Mouse (Mus musculus) kidney, adult 2 months (tissue): Measurements from ENCODE around the gene Ccdc162. TPM values are rescaled to one million over a fixed set of nuclear protein-coding genes. Genes with fewer than 3 reads are reported as not detected.

Source experiments
- DNase-seq: peaks from one replicate; pipeline ENCODE4 v3.0.0; 2021
- H3K27ac ChIP-seq: fragments of 200-500 bp; 2 replicates; pipeline ENCODE4 v1.5.1; 2012; ENCODE audit warnings: low read depth, low read length, control low read depth, inconsistent platforms; ENCODE audit not compliant: insufficient read depth
- H3K27me3 ChIP-seq: fragments of 200-500 bp; replicated peaks from 2 replicates; pipeline ENCODE4 v1.6.1; 2012; ENCODE audit warnings: mild to moderate bottlenecking, moderate library complexity, low read length, inconsistent platforms; ENCODE audit not compliant: control insufficient read depth, insufficient read depth
- H3K36me3 ChIP-seq: fragments of 200-500 bp; 2 replicates; pipeline ENCODE4 v1.6.1; 2012; ENCODE audit warnings: mild to moderate bottlenecking, moderate library complexity, low read length, inconsistent platforms; ENCODE audit not compliant: control insufficient read depth, insufficient read depth
- H3K4me1 ChIP-seq: fragments of 200-500 bp; 2 replicates; pipeline ENCODE4 v1.6.1; 2011; ENCODE audit warnings: low read length; ENCODE audit not compliant: control insufficient read depth, insufficient read depth
- H3K4me3 ChIP-seq: fragments of 200-500 bp; 2 replicates; pipeline ENCODE4 v1.5.1; 2011; ENCODE audit warnings: mild to moderate bottlenecking, low read depth, low read length, control low read depth; ENCODE audit not compliant: insufficient read depth
- CTCF ChIP-seq: fragments of 200-500 bp; conservative IDR thresholded peaks from 2 replicates; pipeline ENCODE4 v1.5.1; 2011; ENCODE audit warnings: low read depth, mild to moderate bottlenecking, control low read depth, low read length, moderate library complexity, mixed read lengths; ENCODE audit not compliant: insufficient read depth, insufficient read length
- POLR2A ChIP-seq: fragments of 200-500 bp; IDR thresholded peaks from one replicate; pipeline ENCODE4 v1.6.1; 2011; ENCODE audit warnings: low read depth, low read length, control low read depth
- WGBS: fragments of 180-500 bp; shearing (Covaris S2); methylation state at CpG from one replicate; pipeline ENCODE4 v1.1.7; 2018; 5-methylcytosine and 5-hydroxymethylcytosine counted together
- polyA plus RNA-seq: library from polyadenylated mRNA; depleted of rRNA; stranded (reverse); fragments of >200 nt; gene quantifications from 2 replicates; pipeline ENCODE4 v1.2.3, GENCODE M21; 2012

Gene Ccdc162
- polyA plus RNA-seq, 1 experiment, result 2.1 TPM

DNA sequence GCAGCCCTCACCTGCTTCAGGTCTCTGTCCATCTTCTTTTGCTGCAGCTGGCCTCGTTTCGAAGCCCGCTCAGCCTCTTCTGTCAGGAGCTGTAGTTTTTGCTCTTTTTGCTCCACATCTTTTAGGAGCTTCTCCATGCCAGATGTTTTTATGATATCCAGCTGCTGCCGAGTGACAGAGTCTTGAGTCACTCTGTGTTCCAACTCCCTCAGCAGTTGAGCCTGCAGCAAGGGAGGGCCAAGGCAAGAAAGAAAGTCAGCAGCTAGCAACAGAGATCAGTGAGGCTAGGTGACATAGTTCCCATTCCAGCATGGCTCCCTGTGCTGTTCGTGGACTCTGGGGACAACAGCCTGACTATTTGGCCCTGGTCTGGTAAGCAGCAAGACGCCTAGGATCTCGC is 165.7 kb downstream of the Ccdc162 start:
- Histone ChIP-seq H3K4me3 (no peak overlapping the region), H3K36me3 (no peaks in the 10 kb centered on the region), H3K27me3 (no peaks in the 10 kb centered on the region), H3K4me1 (peaks cover 23% of the 10 kb centered on the region), H3K27ac (no peak overlapping the region)
- no peak for DNase-seq
- no peak for TF ChIP-seq POLR2A
- no peak for TF ChIP-seq CTCF
- 69% methylated on average over 7 of the region's 7 CpGs for WGBS

DNA sequence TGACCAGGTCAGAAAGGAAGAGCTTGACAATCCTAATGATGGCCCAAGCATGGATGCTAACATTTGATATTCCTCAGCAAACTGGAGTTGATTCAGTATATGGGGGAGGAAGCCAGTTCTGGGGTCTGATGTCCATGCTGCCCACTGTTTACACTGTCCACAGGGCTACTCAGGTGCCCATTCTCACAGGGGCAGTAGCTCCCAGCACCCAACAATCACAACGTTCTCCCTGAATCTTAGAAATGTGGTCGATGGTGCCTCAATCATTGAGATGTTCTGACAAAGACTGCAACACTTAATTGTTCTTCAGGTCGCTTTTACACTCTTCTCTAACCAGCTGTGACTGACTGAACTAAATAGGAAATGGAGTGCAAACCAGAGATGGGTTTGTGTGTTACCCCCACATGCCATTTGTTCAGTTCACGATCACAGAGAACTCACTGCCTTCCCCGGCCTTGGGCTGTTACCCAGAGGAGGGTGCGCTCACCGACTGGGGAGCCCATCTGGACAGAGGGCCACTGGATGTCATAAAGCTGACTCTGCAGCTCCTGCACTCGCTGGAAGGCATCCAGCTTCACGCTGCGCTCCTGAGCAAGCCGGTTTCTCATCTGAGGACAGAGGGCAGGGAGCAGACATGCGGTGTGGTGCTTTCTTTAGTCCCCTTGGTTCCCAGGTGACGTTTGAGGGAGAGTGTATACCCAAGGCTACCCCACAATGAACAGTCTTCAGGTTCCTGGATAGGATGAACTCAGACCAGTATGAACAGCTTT is 169.9 kb downstream of the Ccdc162 start:
- Histone ChIP-seq H3K27me3 (no peaks in the 10 kb centered on the region), H3K4me3 (no peak overlapping the region), H3K4me1 (peaks cover 3% of the 10 kb centered on the region; the same call in 1 of the 2 replicates), H3K36me3 (no peaks in the 10 kb centered on the region), H3K27ac (no peak overlapping the region)
- WGBS, result 35% methylated on average over 13 of the region's 13 CpGs
- no peak for TF ChIP-seq CTCF
- no peak for TF ChIP-seq POLR2A
- DNase-seq, result peak; percentile 91

DNA sequence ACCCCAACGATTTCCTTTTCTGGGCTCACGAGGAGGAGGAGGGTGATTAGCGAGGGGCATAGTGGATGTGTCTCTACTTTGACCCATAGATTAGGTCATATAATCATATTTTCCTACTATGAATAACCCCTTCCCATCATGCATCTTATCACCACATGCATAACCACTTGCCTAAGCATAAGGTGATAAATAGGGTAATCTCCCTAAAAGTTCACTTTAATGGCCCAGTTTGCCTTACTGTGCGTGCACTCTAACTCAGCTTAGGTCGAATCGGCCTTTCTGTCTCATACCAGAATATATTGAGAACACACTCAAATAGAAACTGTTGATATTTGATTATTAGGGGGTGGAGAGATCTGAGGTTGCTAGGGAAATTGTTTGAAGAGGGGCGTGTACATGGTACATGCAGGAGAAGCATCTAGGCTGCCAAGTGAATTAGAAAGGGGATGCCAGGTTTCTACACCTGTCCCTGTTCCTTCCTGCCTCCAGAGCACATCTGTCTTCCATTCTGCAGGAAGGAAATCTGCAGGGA is 171.1 kb downstream of the Ccdc162 start:
- peaks cover 3% of the 10 kb centered on the region; the same call in 1 of the 2 replicates for H3K4me1 ChIP-seq
- WGBS, result 80% methylated on average over 7 of the region's 7 CpGs
- no peak for DNase-seq

DNA sequence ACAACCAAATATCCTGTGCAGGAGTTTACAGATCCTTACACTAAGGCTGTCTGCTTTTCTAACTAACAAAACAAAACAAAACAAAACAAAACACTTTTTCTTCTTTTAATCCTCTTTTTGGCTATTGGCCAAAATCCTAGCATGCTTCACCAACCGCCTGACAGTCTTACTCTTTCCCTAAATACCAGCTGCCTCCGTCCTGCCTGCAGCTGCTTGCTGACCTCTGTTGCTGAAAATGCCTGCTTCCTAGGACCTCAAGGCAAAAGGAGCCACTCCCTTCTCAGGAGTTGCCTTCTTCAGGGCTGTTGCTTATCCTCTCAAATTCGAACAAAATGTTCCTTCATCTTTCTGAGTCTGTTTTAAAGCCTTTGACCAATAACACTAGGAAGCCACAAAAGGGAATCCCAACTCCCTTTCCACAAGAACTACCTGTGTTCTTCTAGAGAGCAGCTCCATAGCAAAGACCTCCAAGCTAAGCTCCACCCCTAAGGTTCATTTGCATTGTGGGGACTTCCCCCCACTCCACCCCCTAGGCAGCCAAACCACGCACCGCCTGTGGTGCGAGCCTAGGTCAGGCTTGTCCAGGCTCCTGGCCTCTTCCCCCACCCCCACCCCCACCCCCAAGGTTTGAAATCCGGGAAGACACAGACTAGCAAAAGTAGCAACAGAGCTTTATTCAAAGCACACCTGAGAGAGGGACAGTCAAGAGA is 171.8 kb downstream of the Ccdc162 start:
- no peaks in the 10 kb centered on the region for H3K36me3 ChIP-seq
- peaks cover 3% of the 10 kb centered on the region; the same call in 1 of the 2 replicates for H3K4me1 ChIP-seq
- no peak overlapping the region for H3K27ac ChIP-seq
- TF ChIP-seq CTCF, result no peak
- TF ChIP-seq POLR2A, result no peak
- peak; percentile 25 for DNase-seq
- no peak overlapping the region for H3K4me3 ChIP-seq
- WGBS, result 11% methylated on average over 7 of the region's 7 CpGs
- no peaks in the 10 kb centered on the region for H3K27me3 ChIP-seq

More for the DNA sequence above, 171.1 kb downstream of the Ccdc162 start:
- no peak overlapping the region for H3K4me3 ChIP-seq
- no peak overlapping the region for H3K27ac ChIP-seq
- no peaks in the 10 kb centered on the region for H3K36me3 ChIP-seq
- TF ChIP-seq POLR2A (no peak), CTCF (no peak)
- no peaks in the 10 kb centered on the region for H3K27me3 ChIP-seq

DNA sequence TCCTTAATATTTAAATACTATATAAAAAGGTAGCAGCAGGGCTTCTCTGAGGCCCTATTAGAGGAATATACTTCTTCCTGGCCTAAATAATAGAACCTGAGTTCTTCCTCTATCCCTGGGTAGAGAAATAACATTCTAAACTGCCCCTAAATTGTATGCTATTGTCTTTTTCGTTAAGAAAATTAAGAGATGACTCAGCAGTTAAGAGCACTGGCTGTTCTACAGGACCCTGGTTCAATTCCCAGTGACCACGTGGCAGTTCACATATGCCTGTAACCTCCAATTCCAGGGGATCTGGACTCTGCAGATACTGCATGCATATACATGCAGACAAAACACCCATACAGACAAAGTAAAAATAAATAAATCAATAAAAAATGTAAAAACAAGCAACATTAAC is 172.6 kb downstream of the Ccdc162 start:
- H3K4me1 ChIP-seq, result peaks cover 3% of the 10 kb centered on the region; the same call in 1 of the 2 replicates
- H3K36me3 ChIP-seq, result no peaks in the 10 kb centered on the region
- no peak for TF ChIP-seq CTCF
- H3K4me3 ChIP-seq, result no peak overlapping the region
- no peak overlapping the region for H3K27ac ChIP-seq
- no peaks in the 10 kb centered on the region for H3K27me3 ChIP-seq
- DNase-seq, result no peak
- 67% methylated on average over 2 of the region's 2 CpGs for WGBS

DNA sequence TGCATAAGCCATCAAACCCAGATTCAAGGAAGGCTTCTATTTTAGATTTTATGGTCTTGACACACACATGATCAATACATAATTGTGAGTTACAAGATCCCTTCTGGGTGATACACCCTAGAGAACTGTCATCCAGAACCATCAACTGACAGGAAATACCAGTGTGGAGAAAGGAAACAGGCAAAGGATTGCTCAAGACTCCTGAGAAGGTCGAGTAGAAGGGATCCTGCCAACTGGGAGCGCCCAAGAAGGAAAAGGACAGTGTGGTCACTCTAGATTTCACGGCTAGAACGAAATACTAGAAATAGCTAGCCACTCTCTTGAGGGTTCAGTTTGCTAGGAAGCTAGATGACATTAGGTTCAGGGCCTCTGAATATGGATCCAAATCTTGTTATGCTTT is 173.0 kb downstream of the Ccdc162 start:
- peaks cover 3% of the 10 kb centered on the region; the same call in 1 of the 2 replicates for H3K4me1 ChIP-seq
- no peaks in the 10 kb centered on the region for H3K36me3 ChIP-seq
- DNase-seq, result no peak
- TF ChIP-seq CTCF, result no peak
- TF ChIP-seq POLR2A, result no peak
- 81% methylated on average over 4 of the region's 4 CpGs for WGBS
- no peak overlapping the region for H3K4me3 ChIP-seq
- H3K27ac ChIP-seq, result no peak overlapping the region
- H3K27me3 ChIP-seq, result no peaks in the 10 kb centered on the region

DNA sequence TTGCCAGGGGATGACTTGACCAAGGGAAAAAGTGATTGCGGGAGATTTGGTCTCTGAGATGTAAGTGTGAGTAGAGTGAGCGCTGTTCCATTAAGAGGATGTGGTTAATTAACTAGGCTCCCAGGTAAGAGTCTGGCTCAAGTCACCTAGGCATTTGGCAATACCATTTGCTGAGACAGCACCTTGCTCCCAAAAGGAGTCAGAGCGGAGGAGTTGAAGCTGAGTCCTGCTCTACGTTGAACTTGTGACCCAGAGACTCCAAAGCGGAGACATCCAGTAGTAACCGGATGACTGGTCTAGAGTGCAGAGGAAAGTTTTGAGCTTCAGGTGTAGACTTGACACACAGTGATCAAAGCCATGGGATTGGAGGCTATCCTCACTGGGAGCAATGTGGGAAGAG is 174.4 kb downstream of the Ccdc162 start:
- no peaks in the 10 kb centered on the region for H3K36me3 ChIP-seq
- H3K27me3 ChIP-seq, result no peaks in the 10 kb centered on the region
- no peak for TF ChIP-seq POLR2A
- TF ChIP-seq CTCF, result no peak
- H3K27ac ChIP-seq, result no peak overlapping the region
- H3K4me3 ChIP-seq, result no peak overlapping the region
- H3K4me1 ChIP-seq, result peaks cover 3% of the 10 kb centered on the region; the same call in 1 of the 2 replicates
- WGBS, result 66% methylated on average over 6 of the region's 6 CpGs
- peak; percentile 76 for DNase-seq
